Mouse (Mus musculus): ENCODE data around the gene Kif6.

Kif6 gene

DNA sequence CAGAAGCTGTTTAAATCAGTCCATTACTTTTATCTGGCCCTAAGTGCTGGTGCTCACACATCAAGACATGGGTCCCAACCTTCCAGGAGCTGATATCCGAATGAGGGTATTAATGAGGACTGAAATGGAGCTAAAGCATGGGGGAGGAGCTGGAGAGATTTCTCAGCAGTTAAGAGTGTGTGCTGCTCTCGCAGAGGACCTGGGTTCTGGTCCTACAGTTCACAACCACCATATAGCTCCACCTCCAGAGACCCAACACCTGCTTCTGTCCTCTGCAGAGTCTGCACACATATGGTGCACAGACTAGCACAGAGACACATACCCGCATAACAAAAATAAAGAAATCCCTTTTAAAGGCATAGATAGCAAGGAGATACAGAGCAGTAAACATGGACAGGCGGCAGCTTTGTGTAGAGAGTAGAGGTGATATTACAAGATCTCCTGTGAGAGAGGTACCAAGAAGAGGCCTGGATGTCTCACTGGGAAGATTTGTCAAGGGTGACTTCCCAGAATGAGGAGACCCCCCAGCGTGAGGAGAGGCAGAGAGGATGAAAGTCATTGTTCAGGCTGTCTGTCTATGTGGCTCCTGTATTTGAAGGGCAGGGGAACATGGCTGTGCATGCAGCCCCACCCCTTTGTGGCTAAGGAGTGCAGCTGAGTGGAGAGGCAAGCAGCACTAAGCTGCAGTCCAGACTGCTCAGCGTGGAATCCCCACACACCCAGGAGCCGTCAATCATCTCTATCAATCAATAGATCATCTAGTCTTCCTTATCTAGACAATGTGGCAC is 173.4 kb downstream of the Kif6 start:
- DNase-seq (ENCODE audit: low read depth, low spot score) = no peak

DNA sequence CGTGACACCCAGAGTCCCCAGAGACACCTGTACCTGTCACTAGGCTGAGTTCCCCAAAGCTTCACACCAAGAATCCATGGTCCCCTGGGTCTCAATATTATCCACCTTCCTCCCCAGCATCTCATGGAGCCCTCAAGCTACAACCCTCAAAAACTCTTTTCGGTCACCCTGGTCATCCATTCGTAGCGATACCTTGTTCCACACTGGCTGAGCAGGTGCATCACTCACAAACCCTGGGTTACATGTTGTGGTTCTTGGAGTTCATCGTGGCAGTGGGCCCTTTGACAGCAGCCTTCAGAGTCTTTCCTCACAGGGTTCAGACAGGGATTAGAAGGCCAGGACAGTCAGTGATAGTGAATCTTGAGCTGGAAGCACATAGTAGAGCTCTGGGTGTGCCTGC is 176.6 kb downstream of the Kif6 start:
- no peak for DNase-seq (ENCODE audit: low read depth, low spot score)

DNA sequence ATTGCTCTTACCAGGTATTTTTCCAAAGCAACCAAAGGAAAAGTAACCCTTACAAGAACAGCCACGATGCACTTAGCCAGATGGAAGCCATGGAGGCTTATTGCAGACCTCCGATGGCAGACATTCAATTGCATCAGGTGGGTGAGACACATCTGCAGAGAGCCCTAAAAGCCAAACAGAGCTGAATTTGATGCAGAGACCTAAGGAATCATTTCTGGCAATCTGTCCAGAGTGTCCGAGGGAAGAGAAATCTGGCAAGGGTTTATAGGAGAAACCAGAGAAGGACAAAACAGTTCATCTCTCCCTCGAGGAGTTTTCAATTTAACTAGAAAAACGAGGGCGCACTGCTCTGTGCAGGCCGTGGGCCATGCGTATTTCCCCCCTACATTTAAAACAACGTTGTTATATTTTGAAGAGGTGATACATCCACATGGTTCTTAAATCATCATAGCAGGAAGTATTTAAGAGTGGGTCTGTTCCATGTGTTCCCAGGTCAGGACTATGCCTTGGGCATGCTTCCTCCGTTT is 177.3 kb downstream of the Kif6 start:
- no peak for DNase-seq (ENCODE audit: low read depth, low spot score)

DNA sequence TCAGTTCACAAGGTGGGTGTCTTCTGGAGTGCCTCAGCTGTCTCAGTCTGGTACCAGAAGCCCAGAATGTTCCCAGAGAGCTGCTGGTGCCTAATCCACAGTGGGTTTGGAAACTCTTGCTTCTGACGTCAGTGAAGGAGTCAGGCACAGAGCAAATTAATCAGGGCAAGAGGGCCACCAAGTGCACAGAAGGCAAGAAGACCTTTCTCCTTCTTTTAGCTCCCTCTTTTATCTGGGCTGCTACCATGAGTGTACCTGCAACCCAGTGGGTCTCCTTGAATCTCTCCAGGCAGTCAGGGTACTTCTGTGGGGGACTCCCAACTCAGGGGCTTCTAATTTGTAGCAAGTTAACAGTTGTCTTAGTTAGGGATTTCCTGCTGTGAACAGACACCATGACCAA is 178.0 kb downstream of the Kif6 start:
- DNase-seq (ENCODE audit: low read depth, low spot score) = no peak

DNA sequence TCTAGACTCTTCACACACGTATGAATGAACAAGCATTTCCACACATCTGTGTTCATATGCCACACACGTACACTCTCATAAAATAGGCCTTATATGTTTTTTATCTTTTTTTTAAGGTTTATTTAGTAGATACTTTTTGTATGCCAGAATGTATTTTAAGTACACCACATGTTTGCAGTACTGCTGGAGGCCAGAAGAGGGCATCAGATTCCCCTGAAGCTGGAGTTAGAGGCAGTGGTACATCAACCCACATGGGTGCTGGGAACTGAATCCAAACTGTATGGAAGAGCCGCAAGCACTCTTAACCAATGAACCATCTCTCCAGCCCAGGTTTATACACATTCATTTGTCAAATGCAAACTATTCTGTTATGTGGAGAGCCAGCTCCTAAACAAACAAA is 179.0 kb downstream of the Kif6 start:
- DNase-seq (ENCODE audit: low read depth, low spot score) = no peak

DNA sequence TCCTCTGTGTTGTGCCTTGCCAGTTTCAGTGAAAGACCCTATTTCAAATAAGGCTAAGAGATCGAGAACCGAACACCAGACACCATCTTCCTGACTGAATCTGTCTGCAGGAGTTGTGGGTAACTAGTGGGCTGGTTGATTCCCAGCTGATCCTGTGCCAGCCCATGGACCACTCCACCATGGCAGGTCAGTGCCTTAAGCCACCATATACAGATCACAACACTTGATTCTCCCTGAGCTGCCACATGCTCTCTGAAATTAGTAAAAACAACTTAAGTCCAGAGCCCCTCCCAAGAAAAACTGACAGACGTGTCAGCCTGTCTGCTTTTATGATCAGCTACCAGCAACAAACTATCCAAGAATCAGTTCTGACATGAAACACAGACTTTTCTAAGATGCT is 180.3 kb downstream of the Kif6 start:
- no peak for DNase-seq (ENCODE audit: low read depth, low spot score)

DNA sequence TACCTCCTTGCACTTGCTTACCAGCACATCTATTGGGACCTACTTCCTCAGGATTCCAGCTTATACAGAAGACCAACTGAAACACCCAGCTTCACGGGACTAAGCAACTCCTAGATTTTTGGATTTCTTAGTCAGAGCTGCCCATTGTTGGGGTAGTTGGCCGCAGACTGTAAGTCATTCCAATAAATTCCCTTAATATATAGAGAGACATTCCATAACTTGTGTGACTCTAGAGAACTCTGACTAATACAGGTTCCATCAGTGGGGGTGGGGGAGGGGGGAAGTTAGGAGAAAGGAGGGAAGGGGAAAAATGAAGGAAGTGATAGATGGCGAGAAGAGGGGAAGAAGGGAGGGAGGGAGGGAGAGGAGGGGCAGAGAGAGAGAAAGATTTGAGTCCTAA is 181.2 kb downstream of the Kif6 start:
- no peak for DNase-seq (ENCODE audit: low read depth, low spot score)

DNA sequence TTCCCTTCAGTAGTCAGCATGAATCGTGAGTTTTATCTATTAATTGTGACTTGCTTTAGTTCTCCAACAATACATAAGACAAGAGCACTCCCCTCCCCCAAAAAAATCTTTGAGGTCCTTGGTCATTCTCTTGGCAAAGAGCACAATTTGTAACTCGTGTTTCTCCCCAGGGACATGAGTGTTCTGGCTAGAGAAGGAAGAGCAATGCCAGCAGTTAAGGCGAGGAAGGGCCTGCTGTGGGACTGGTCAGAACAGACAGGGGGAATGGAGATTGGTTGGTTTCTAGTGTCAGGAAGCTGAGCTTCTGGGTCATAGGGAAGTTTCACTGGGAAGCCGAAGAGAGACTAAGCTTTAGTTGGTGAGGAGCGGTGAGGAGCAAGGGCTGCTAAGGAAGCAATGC is 184.2 kb downstream of the Kif6 start:
- no peak for DNase-seq (ENCODE audit: low read depth, low spot score)

DNA sequence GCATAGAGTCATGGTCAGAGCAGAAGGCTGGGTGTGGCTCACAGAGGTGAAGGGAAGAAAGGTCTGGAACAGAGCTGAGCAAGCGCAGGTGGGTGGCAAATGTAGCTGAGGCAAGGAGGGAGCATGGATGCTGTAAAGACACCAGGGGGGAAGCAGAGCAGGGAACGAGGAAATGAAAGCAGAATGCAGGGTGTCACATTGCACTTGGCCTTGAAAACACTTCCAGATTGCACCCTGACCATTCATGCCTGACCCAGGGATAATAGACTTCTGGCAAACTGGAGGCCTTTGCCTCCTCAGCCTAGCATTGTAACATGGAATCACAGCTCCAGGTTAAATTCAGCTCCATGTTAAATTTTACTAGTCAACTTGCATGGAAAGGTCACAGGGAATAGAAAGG is 185.2 kb downstream of the Kif6 start:
- DNase-seq (ENCODE audit: low read depth, low spot score) = no peak

DNA sequence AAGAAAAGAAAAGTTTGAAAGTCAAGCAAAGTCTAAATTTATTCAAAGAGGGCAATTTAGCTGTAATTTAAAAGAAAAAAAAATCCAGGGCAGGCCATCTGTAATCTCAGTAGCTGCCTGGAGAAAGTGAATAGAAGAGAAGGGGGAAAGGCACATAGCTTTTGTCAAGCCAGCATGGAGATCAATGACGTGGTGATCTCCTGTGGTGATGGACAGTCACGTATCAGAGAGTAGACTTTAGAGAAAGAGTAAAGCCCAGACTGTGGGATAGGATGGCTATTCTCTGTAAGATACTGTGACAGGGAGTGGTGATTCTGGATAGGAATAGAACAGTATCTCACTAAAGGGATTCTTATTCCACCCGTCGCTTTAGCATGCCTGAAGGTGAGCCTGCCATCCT is 192.5 kb downstream of the Kif6 start:
- no peak for DNase-seq (ENCODE audit: low read depth, low spot score)

DNA sequence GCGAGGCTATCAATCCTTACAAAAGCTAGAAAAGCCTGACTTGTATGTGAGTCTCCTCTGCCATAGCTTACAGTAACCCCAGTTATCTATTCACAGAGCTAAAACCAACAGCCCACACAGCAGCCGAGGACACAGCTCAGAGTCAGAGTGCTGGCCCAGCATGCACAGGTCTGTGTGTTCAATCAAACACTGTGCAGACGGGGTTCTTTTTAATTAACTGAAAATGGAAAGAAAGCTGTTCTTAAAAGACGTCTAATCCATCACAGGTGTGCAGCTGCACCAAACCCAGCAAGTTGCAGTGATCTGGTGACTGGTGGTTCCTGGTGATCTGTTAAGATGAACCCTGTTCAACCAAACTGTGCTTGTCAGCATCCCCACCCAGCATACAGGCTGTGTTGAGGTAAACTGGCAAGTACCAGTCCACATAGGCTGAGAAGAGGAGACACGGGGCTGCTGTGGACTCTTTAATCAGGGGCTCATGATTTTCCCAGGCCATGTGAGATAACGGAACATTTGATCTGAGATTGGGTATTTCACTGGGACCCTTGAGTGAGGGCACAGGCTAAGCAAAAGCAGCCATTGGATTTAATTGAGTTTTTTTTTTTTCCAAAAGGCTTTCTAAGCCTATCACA is 193.9 kb downstream of the Kif6 start:
- no peak for DNase-seq (ENCODE audit: low read depth, low spot score)

DNA sequence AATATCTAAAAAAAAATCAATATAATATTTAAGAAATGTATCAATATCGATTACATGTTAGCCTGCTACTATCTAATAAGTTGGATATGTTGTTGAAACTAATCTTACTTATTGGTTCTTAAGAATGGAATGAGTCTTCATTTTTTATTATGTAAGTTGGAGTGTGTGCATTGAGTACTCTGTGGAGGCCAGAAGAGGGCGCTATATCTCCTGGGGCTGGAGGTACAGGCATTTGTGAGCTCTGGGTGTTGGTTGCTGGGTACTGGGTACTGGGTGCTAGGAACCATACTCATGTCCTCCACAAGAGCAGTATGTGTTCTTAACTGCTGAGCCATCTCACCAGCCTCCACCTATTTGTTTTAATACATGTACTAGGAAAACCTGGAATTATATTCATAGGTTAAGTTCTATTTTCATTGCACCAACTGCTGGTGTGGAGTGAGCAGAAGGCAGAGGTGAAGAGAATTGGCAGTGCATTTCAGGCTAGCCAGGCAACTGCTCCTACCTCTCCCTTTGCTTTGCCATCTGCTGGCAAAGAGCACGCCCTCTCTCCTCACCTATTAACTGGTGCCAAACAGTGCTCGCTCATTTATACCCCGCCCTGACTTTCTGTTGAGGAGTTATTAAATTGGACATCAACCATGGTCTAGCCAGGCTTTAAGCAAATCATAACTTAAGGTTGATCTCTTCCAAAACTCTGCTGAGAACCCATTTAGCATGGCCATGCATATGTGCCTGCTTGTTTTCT is 199.1 kb downstream of the Kif6 start:
- no peak for DNase-seq (ENCODE audit: low read depth, low spot score)

DNA sequence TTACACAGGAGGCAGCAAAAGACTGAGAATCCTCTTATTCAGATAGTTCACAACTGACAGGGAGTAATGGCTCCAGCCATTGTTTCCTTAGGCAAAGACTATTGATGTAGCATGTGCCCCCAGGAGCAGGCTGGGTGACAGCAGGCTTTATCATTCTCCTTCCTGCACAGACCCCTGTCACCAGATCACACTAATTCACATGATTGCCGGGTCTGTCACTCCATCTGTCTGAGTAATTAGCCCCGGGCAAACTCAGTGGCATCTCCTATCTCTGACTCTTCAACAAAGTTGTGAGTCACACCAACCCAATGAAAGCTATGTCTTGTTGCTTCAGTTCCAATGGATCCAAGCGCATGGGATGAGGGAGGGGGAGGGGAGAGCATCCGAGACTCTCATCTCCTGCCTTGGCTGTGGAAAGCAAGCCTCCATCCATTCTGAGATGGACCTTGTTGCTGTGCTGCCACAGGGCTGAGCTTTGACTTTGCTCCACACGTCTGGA is 201.2 kb downstream of the Kif6 start:
- DNase-seq (ENCODE audit: low read depth, low spot score) = no peak

DNA sequence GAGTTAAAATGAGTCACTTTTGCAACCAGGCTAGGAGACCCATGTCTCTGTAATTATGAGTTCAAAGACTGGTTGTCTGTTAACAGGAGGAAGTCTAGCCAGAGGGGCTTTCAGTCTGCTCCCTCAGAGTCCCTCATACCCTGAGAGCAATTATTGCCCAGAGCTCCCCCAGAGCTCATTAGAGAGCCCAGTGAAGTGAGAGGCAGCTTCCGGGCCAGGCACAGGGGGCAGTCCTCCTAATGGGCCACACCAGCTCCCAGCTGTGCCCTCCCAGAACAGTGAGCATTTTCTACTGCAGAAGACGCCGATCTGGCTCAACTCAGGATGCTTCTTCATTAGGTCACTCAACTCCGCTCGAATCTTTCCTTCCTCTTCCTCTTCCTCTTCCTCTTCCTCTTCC is 201.8 kb downstream of the Kif6 start:
- no peak for DNase-seq (ENCODE audit: low read depth, low spot score)

DNA sequence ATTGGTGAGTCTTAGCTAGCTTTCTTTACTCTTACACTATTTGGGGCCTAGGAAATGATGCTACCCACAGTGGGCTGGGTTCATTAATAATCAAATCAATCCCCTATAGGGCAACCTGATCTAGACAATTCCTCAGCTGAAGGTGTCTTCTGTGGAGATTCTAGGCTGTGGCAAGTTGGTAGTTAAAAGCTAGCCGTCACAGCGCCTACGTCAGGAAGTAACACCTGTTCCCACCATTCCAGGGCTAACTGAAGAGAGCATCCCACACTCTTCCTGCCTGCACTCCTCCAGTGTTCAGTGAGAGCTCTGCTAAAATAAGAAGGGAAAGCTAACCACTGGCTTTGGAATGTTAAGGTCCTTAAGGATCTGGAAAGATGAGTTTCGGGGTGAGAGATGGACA is 205.3 kb downstream of the Kif6 start:
- DNase-seq (ENCODE audit: low read depth, low spot score) = no peak

DNA sequence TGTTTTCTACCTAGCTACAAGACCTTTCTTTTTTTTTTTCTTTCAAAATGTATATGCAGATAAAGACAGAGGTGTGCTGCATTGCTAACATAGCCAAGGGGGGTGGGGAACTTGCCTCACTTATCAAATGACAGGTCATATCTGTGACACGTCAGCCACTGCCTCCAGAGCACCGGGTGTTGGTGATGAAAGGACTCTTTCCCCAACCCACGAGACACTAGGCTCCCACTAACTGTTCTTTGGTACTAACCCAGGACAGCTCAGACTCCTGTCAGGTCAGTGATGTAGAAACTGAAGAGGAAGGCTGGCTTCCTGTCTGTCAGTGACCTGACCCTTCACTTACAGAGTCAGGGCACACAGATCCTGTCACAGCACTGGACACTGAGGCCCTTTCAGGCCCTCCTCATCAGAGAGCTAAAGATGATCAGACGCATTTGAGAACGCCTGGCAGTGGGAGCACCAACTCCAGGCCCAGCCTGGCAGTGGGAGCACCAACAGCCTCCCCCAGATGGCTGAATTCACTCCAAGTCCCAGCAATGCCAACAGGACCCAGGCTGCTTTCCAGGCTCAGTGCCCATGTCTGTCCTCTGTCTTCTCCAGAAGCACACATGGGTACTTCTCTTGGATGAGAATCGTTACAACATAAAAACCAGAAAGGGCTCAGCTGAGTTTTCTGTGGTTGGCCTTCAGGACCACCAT is 209.4 kb downstream of the Kif6 start:
- no peak for DNase-seq (ENCODE audit: low read depth, low spot score)

DNA sequence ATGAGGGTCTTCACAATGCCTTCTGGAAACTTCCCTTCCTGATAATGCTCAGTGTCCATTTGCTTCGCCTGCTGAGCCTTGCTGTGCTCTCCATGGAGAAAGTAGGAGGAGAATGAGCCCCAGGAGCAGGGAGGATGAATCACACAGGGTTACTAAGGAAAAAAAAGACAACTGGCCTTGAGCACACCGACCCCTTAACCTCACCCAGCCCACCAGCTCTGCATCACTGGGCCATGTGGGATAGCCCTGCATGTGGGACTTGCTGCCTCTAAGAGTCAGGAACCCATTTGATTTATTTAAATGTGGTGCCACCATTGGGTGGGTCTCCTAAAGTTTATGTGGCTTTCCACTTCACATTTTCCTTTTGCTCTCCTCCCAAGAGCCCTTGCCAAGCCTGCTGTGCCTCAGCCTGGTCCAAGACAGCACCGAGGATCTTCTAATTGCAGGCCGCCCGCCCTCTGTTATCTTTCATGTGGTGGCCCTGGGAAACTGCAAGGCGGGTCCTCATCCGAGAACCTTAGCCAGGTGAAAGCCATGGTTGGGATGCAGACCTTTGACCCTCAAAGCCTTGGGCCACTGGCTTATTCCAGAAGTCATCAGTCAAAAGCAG is 210.0 kb downstream of the Kif6 start:
- no peak for DNase-seq (ENCODE audit: low read depth, low spot score)

DNA sequence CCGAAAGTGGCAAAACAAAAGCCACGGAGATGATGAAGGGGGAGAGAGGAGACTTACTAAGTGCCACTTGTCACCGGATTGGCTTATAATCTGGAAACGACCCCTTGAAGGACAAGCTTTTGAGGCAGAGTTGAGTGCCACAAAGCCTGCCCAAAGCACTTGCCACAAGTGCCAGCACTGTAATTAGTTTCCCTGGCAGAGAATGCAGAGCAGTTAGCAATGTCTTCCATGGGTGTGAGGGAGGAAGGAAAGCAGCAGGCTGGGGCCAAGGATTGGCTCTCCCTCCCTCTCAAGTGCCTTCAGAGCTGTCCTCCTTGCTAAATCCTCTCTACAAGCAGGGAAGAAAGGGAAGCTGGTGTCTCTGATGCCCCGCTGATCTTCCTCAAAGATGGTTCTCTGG is 210.9 kb downstream of the Kif6 start:
- DNase-seq (ENCODE audit: low read depth, low spot score) = no peak

DNA sequence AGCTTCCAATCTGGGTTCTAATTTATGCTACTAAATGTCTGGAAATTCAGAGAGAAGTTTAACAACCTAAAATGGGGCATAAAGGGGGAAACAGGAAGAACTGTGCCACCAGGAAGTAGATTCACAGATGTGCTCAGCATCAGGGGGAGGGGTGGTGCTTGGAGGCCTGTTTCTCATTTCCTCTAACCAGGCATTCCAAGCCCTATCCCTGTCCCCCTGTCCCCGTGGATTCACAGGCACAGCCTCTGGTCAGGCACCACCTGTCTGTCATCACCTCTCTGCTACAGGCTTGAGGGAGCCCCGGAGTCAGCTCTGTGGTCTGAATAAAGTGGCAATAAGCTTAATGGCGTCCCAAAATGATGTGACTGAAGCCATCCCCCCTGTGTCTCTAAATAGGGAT is 216.8 kb downstream of the Kif6 start:
- DNase-seq (ENCODE audit: low read depth, low spot score) = no peak

DNA sequence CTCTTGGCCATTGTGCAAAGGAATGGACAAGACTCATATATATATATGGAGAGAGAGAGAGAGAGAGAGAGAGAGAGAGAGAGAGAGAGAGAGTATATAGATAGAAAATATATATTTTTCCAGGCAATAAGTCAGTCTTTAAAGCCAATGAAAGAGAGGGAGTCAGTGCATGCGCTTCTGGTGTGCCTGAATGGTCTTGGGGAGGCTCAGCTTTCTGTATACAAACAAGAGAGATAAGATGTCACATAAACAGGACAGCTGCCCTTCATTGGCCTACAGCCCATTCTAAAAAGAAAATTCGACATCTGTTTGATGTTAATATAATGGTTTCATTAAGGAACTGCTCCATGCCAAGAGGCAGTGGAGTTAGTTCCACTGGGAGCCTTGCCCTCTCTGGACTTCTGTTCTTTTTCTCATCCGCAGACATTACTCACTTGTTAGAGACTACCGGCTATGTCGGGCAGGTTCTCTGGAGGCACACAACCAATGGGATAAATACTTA is 219.2 kb downstream of the Kif6 start:
- DNase-seq (ENCODE audit: low read depth, low spot score) = no peak

DNA sequence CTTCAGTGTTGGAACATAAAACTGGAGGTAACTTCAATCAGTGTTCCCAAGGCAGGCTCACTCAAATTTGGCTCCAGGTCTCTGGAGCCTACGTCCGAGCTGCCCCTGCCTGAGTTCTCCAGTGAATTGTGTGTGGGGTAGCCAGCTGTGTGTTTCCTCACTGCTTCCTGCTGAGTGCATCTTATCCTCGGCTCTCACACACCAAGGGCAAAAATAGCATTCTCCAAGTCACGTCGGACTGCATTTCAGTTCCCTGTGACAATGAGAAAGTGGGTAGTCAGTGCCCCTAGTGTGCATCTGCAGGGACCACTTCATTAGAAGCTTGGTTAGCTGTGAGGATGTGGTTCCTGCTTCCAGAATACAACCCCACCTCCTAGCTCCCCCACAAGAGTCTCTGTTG is 222.5 kb downstream of the Kif6 start:
- DNase-seq (ENCODE audit: low read depth, low spot score) = no peak
